Mouse (Mus musculus) gastrocnemius, adult 8-10 months (tissue): ENCODE measurements at regions not wholly inside any gene's neighbourhood (a gene's known extent, or its start where the extent isn't known, plus 50 kb on each side); places are given as distances from the start of the nearest gene placed in this dataset. TPM values are rescaled to one million over a fixed set of nuclear protein-coding genes. Genes with fewer than 3 reads are reported as not detected.

Experiments used
- DNase-seq, 2 experiments: peaks; one replicate each; pipeline ENCODE4 v3.0.0; 2022; ENCODE audit warnings: low spot score in 2 of 2
- microRNA-seq: library from miRNA; unstranded; fragments of <30 nt; microRNA quantifications from one replicate; pipeline ENCODE4 v1.2.0, GENCODE M21; 2022

DNA sequence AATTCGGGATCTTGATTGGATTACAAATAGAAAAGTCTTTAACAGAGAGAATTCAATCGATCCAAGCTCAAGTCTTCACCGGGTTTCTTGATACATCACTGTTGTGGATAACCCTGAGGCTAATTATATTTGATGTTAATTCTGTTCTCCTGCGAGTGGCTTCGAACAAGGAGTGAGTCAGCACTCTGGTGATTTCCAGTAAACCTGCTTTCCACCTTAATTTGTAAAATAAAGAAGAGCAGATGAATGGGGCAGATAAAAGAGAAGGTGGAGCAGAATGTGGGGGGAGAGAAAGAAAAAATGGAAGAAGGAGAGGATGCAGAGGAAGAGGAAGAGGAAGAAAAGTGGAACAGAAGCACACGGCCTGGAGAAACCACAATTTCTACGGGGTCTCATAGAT is 137.5 kb upstream of the Tll1 start:
- no peak for DNase-seq

DNA sequence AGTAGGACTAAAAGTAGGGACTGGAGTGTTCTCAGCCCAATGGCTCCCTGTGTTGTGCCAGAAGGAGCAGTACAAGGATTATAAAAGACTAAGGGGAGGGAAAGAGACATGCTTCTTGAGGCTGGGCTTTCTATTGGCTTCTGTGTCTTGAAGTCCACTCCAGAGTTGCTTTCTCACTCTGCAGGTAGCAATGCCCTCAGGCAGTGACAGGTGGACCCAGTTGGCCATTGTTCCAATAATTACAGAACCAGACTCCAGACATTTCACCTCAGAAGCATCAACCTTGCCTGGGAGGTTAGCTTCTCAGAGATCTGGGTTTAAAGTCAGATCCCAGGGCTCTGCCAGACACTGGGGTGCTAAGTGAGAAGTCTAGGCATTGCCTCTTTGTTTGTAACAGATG is 136.3 kb upstream of the Tll1 start:
- DNase-seq, result no peak

DNA sequence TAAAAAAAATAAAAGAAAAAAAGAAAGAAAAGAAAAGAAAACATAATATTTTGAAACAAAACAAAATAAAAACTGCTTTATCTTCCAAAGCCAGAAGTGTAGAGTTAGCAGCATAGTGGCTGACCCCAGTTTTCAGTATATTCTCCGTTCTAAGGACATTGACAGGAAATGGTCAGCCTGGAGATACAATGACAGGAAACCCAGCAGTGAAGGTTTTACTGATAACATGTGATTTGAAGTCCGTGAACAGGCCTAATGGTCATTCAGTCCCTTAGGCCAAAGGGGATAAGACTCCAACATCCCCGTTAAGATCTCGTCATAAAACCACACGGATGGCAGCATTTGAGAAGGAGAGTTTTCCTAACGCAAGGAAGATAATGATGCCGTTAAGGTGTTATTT is 131.3 kb upstream of the Tll1 start:
- DNase-seq, result no peak

DNA sequence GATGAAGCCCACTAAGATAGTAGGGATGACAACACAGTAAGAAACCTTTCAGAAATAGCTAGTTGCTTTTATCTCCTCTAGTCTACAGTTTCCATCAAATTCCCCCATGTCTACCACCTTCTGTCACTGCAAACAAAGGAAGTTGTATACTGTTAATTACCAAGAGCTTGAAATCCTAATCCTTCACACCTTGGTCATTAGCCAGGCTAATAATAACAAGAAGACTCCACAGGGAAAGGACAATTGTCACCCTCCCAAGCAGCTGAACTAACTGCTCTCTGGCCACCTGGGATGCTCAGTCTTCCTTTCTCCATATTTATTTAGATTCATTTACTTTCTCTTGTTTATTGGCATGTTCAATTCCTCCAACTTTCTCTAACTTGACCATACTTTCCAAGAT is 130.5 kb upstream of the Tll1 start:
- no peak for DNase-seq

DNA sequence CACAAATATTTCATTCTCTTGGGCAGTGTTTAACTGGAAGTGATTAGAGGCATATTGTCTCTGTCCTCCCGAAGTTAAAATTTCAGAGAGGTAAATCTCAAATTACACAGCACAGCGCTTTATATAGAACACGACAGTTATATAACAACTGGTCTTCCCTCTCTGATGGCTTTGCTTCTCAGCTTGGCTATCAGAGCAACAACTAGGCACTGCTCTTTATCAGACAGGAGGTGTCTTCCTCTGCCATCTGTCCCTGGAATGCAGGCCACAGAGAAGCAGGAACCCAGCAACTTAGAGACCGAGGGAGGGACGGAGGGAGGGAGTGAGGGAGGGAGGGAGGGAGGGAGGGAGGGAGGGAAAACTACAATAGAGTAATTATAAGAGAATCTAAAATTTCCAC is 129.4 kb upstream of the Tll1 start:
- DNase-seq, result no peak

DNA sequence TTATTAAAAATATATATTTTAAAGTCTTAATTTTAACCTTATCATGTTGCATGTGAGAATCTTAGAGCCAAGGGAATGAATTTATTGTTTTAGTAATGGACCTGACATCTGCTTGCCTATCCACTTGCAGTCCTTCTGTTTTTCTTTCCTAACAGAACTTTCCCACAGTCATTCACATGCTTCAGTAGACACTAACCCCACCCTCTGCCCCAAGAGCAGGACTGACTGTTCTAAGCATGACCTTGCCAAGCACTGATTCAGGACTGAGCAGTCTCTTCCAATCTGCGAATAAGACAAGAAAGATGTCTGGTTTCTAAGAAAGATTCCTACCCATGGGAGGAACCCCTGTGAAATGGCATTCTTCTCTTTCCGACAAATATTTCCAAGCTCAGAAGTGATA is 117.9 kb upstream of the Tll1 start:
- no peak for DNase-seq

DNA sequence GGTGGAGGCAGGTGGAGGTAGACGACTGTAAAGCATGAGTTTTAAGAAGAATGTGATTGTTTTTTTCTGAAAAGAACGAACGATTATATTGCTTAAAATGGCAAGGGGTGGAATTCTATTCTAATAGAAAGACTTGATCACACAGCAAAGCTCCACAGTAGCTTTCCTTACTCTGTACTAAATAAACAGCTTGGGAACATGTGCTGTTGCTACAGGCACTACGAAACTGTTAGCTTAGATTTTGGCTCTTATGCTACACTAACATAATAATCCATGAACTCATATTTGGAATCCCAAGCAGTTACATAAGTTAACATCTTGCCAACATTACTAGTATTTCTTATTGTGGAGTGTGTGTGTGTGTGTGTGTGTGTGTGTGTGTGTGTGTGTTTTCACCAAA is 114.3 kb upstream of the Tll1 start:
- no peak for DNase-seq

DNA sequence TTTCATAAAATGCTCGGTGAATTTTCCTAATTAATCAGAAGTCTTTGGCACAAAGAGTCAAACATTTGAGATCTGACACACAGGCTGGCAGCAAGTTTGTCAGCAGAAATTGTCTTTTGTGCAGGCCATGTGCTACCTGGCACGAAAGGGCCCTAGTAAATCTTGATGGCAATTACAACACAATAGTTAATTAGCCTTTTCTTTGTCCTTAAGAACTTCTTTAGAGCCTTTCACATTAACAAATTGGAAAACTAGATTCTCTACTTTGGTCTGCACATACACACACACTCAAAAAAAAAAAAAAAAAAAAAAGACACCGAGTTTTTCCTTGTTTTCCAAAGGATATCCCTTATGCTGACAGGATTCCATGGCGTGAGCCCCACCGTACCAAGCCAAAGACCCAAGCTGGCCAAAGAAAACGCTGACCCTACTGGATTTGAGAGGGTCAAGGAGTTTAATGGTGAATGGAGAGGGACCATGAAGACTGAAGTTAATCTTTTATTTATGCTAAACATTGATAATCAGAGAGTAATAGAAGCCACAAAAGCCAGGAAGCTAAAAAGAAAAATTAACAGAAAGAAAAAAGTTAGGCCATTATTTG is 113.2 kb upstream of the Tll1 start:
- no peak for DNase-seq

DNA sequence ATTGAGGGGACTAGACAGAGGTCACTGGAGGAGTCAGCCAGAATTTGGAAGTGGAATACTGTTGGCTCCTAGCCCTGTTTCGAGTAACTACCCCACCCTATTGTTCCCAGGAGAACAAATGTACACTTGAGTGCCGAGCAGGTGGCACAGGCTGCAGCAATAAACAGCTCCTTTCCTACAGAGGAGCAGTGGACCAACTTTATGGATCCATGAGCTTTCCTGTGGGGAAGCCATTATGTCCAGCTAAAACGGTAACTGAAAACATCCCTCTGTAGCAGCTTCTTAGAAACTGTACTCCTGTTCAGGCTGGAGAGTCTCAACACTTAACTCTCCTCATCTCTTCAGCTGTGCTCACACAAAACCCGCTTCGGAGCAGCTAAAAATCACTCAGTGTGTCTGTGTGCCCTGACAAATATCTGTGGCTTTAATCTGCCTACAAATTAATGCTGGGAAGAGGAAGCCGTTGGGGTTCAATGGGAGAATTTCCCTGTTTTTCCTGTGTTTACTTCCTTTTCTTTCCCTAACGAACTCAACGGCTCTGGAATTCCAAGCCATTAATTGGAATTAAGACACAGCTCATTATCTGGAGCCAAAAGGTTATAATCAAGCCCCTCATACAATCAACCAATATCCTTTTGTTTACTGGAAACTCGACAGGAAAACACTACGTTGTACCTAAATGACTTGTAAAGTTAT is 112.6 kb upstream of the Tll1 start:
- DNase-seq, result no peak

DNA sequence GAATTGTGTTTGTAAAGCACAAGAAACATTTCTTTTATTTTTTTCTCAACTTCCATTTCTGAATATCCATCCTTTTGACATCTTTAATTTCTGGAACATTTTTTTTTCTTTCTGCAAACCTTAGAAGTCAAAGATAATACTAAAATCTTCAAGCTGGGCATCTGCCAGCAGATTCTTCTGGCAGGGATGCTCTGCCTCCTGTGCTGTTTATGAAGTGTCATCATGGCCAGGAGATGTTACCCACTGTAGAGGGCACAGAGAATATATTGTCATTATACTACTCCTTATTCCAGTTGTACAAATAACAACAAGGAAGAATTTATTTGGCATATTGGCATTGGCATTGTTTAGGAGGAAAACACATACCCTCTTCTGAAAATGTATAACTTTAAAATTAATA is 111.7 kb upstream of the Tll1 start:
- DNase-seq, result no peak

DNA sequence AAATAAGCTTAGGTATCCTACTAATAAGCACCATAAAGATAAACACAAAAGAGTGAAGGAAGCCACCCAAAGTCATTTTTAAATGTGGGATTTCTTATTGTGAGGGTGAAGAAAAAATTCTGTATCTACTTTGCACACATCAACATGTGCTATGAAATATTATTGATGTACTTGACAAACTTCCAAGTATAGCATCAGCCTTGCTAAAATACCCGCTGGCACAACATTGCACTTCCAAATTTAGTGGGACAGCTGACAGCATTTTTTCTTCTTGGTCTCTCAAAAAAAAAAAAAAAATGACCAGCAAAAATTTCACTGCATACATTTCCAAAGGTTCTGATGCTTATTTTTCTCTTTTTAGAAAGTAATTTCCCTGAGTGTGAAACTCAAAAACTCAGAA is 101.9 kb upstream of the Tll1 start:
- DNase-seq, result no peak

DNA sequence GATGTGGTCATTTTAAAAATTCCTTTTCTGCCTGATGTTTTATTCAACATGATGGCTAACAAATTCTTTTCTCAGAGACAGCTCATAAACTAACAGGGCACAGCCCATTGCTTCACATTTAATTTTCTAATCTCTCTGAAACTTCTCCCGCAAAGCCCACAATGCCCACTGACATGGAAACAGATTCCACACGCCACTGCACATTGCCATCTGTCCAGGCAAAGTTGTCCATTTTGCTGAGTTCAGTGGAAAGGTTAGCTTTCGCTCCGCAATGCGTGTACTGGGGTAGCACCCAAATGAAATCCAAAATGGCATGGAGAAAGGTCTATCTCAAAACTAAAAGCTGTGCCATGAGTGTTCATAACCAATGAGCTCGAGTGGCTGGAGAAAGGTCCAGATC is 76.7 kb upstream of the Tll1 start:
- DNase-seq, result no peak

DNA sequence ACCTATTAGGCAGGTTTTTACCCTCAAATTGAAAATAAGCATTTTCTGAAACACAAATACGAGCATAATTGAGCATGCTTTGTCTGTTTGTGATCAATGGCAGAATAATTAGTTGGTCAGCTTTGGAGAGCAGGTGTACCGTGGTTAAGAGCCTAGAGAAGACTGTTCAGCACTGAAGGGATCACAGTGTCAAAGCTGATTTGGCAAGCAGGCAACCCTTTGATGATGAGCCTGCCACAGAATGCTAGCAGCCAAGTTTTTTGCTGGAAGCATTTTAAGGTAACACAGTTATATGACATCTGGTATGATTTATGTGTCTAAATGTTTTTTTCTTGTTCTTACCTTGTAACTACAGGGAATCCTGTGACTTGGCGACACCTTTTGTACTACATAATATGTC is 75.5 kb upstream of the Tll1 start:
- DNase-seq, result no peak

DNA sequence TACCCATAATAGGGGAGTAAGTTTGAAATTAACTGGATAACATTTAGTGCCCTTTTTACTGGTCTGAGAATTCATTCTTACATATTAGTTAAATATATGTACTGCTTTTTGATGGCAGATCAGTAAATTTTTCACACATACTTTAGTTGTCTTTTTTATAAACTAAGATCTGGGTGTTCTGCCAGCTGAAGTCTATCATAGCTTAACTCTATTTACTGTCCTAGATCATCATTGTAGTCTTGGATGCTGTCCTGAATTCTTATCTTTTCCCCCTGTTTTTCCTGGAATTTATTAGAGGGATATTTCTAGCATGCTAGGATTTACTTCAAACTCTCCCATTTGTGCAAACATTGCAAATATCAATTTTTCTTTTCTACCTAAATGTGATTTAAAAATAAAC is 74.3 kb upstream of the Tll1 start:
- DNase-seq, result no peak

DNA sequence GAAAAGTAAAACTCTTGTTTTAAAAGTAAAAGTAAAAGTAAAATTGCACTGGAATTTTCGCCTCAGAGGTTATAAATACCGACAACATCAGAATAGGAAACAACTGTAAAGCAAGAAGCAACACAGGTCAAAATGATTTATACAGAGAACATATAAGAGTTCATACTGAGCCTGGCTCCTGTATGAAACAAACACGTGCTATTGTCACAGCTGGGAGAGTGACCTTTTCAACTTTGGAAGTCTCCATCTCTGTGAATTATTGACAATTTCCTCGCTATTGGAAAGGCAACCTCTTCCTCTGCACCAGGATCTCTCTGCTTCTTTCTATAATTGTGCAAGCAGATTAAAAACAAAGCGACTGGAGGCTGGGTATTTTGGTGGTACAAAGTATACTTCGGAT is 70.0 kb upstream of the Tll1 start:
- DNase-seq, result no peak

DNA sequence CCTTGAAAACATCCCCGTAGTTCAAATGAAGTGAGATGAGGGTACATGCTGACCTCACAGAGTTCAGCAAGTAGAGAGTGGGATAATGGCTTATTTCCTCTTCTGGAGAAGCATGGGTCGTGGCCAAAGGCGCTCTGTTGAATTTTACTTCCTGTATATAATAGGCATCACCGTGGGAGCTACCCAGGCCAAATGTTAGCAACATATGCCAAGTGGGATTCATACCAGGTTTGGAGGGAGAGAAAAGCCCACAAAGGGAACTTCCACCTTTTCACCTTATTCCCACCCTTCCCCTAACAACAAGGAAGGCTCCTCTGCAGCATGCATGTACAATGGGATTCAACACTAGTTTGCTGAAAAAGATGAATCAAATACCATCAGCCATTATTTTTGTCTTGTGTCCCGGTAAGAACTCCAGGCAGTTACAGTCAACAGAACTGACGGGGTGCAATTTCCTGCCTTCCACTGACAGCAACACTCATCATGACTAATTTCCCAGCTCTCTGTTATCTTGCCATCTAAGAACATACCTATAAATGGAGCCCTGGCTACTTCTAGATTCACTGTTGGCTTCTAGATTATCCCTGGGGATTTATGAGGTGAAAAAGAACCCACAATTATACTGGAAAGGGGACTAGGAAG is 59.4 kb upstream of the Tll1 start:
- no peak for DNase-seq

Small RNA genes in the stretch of these regions (microRNA-seq; reads per million reads assigned to microRNA genes)
- not detected for gene Mir710
